Mouse (Mus musculus) left cerebral cortex, adult 9 months (tissue): Measurements from ENCODE around the gene Tnrc6b.
"Not testable (repeated sequence)": the region's sequence is repeated elsewhere in the genome, so short reads cannot be mapped to it uniquely, and the experiment has no call there.

Experiments
- DNase-seq, 2 experiments: peaks; one replicate each; pipeline ENCODE4 v3.0.0; 2022; ENCODE audit warnings: low spot score in 2 of 2

The Tnrc6b gene

GRCm38 (mm10) chr15:80912175-80912574, 201.1 kb downstream of the Tnrc6b start:
- DNase-seq: no peak

GRCm38 (mm10) chr15:80913803-80914202, 202.7 kb downstream of the Tnrc6b start:
- DNase-seq: no peak

GRCm38 (mm10) chr15:80915850-80916249, 204.7 kb downstream of the Tnrc6b start:
- DNase-seq: no peak

GRCm38 (mm10) chr15:80916621-80917020, 205.5 kb downstream of the Tnrc6b start:
- DNase-seq: no peak

GRCm38 (mm10) chr15:80920346-80920745, 209.2 kb downstream of the Tnrc6b start:
- no peak for DNase-seq

- no peak for DNase-seq
Measured at GRCm38 (mm10) chr15:80921781-80922180, 210.7 kb downstream of the Tnrc6b start.

- no peak for DNase-seq
Measured at GRCm38 (mm10) chr15:80924211-80924610, 213.1 kb downstream of the Tnrc6b start.

GRCm38 (mm10) chr15:80928811-80929355, 217.8 kb downstream of the Tnrc6b start:
- DNase-seq: no peak

- no peak for DNase-seq
Measured at GRCm38 (mm10) chr15:80930048-80930571, 219.0 kb downstream of the Tnrc6b start.

- not testable (repeated sequence) for DNase-seq
Measured at GRCm38 (mm10) chr15:80930676-80931320, 219.7 kb downstream of the Tnrc6b start.

- no peak for DNase-seq
Measured at GRCm38 (mm10) chr15:80931345-80931960, 220.3 kb downstream of the Tnrc6b start.

GRCm38 (mm10) chr15:80934841-80935240, 223.7 kb downstream of the Tnrc6b start:
- no peak for DNase-seq

- no peak for DNase-seq
Measured at GRCm38 (mm10) chr15:80936686-80937085, 225.6 kb downstream of the Tnrc6b start.

GRCm38 (mm10) chr15:80938615-80939014, 227.5 kb downstream of the Tnrc6b start:
- no peak for DNase-seq

- no peak for DNase-seq
Measured at GRCm38 (mm10) chr15:80939401-80939800, 228.3 kb downstream of the Tnrc6b start.

GRCm38 (mm10) chr15:80941468-80942040, 230.4 kb downstream of the Tnrc6b start:
- no peak for DNase-seq

- no peak for DNase-seq
Measured at GRCm38 (mm10) chr15:80945851-80946250, 234.7 kb downstream of the Tnrc6b start.

GRCm38 (mm10) chr15:80948145-80949135, 237.3 kb downstream of the Tnrc6b start, which contains the start of gene Adsl:
Gene Adsl, plus strand, starts transcription at chr15:80948490.
- DNase-seq: peak; percentile 42 to 81

GRCm38 (mm10) chr15:80949431-80949830, 238.3 kb downstream of the Tnrc6b start:
- no peak for DNase-seq

GRCm38 (mm10) chr15:80950055-80950454, 238.9 kb downstream of the Tnrc6b start:
- no peak for DNase-seq

- no peak for DNase-seq
Measured at GRCm38 (mm10) chr15:80953971-80954370, 242.9 kb downstream of the Tnrc6b start.
